Comparison of ENCODE assay signal across 27 mouse cellular contexts in the genomic region with DNA sequence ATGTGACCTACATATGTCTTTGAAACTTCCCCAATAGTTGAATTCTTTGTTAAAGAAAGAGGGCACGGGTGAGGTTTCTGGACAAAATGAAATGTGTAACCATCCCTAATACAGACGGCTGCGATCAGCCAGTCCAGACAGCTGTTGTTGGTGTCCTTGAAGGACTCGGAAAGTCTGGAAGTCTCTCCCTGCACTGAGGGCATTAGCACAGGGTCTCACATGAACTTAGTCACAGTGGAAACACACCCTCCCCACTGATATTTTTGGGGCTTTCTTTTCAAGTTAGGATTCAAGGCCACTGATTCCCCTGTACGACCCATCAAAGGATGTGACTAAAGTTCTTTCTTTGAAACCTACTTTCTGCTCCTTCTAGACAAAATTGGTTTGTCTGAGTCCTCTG. TPM values are rescaled to one million over a fixed set of nuclear protein-coding genes. Genes with fewer than 3 reads are reported as not detected.
"Had no signal": no experiment of that assay in that cellular context is flagged by ENCODE, and none has a peak within 500 bp of the region (broad histone marks: within the 10 kb centered on the region; RNA-seq: fewer than 3 reads in every experiment).

No protein-coding gene starts in this region.

- H3K36me3 ChIP-seq: kidney, embryonic 15.5 days; limb, embryonic 10.5 days; limb, embryonic 13.5 days; liver, embryonic 12.5 days; liver, embryonic 15.5 days; lung, embryonic 15.5 days; midbrain, embryonic 10.5 days; neural tube, embryonic 12.5 days; neural tube, embryonic 15.5 days had no signal

- DNase-seq: kidney, adult 8-10 months; kidney, postnatal 25 days; layer of hippocampus, adult 9-11 months; liver; lung, adult 18-20 months; lung, postnatal 10 days; lung, postnatal 36 days; midbrain, embryonic 14.5 days; thymus, postnatal 25 days had no signal

- H3K27me3 ChIP-seq: kidney, embryonic 15.5 days; limb, embryonic 13.5 days; liver, embryonic 12.5 days; liver, embryonic 15.5 days; lung, embryonic 15.5 days; neural tube, embryonic 12.5 days had no signal

- H3K4me3 ChIP-seq: kidney, embryonic 15.5 days; layer of hippocampus, adult 2 months; limb, embryonic 10.5 days; limb, embryonic 13.5 days; liver, embryonic 12.5 days; liver, embryonic 15.5 days; lung, embryonic 15.5 days; megakaryocyte, embryonic 14.5 days; midbrain, embryonic 10.5 days; neural tube, embryonic 12.5 days; neural tube, embryonic 15.5 days had no signal

- ATAC-seq: liver, embryonic 12.5 days had no signal

- H3K4me2 ChIP-seq: kidney, embryonic 15.5 days; limb, embryonic 13.5 days; liver, embryonic 12.5 days; liver, embryonic 15.5 days; lung, embryonic 15.5 days; neural tube, embryonic 12.5 days; neural tube, embryonic 15.5 days had no signal

- H3K9me3 ChIP-seq: kidney, embryonic 15.5 days; limb, embryonic 10.5 days; limb, embryonic 13.5 days; liver, embryonic 12.5 days; liver, embryonic 15.5 days; lung, embryonic 15.5 days; megakaryocyte, embryonic 14.5 days; midbrain, embryonic 10.5 days; neural tube, embryonic 12.5 days; neural tube, embryonic 15.5 days had no signal

- H3K9ac ChIP-seq: kidney, embryonic 15.5 days; limb, embryonic 13.5 days; liver, embryonic 12.5 days; liver, embryonic 15.5 days; lung, embryonic 15.5 days; neural tube, embryonic 12.5 days; neural tube, embryonic 15.5 days had no signal

- H3K27ac ChIP-seq: kidney, embryonic 15.5 days; layer of hippocampus, adult 2 months; limb, embryonic 10.5 days; limb, embryonic 13.5 days; liver, embryonic 12.5 days; liver, embryonic 15.5 days; midbrain, embryonic 10.5 days; neural tube, embryonic 12.5 days; neural tube, embryonic 15.5 days had no signal

- H3K4me1 ChIP-seq: limb, embryonic 10.5 days; liver, embryonic 15.5 days; megakaryocyte, embryonic 14.5 days; midbrain, embryonic 10.5 days; neural tube, embryonic 12.5 days had no signal

RNA-seq across cellular contexts. Expression of gene Fam170b, which starts 46.6 kb away (rescaled TPM):
- total RNA-seq: layer of hippocampus, adult 2 months; layer of hippocampus, postnatal 25 days; left cerebral cortex, adult 18-20 months; left cerebral cortex, postnatal 25 days had no signal
- polyA plus RNA-seq: large intestine, adult 2 months; limb, embryonic 13.5 days; liver, embryonic 12.5 days; midbrain, embryonic 10.5 days; midbrain, embryonic 14.5 days; neural tube, embryonic 12.5 days; neural tube, embryonic 15.5 days; small intestine, adult 2 months; spleen, adult 2 months; thymus, postnatal 0 days had no signal
